Mouse (Mus musculus) right cerebral cortex, adult 2 months (tissue): ENCODE measurements at regions not wholly inside any gene's neighbourhood (a gene's known extent, or its start where the extent isn't known, plus 50 kb on each side); places are given as distances from the start of the nearest gene placed in this dataset.
A peak's percentile ranks its signal among the peaks of the same experiment; 100 is the strongest.
"Not testable (repeated sequence)": the region's sequence is repeated elsewhere in the genome, so short reads cannot be mapped to it uniquely, and the experiment has no call there.

Experiments used
- DNase-seq, 2 experiments: peaks; one replicate each; pipeline ENCODE4 v3.0.0; 2021 to 2022; ENCODE audit warnings: low spot score in 2 of 2

DNA sequence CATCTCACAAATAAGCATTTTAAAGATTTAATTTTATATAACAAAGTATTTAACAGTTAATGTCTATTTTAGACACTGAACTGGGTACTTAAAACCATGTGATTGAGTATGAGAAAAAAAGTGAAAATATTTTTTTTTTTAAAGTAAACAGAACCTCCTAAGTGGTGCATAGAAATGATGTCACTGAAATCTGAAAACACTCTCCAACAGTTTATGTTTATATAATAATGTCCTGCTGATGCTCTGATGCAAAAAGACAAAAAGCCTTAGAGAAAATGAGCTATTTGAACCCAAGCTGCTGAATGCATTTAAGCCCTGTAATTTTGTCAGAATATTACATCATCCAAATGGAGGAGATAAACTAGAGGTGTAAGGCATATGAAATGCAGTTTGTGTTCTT is 3447.1 kb downstream of the 9330182O14Rik start:
- DNase-seq = no peak

DNA sequence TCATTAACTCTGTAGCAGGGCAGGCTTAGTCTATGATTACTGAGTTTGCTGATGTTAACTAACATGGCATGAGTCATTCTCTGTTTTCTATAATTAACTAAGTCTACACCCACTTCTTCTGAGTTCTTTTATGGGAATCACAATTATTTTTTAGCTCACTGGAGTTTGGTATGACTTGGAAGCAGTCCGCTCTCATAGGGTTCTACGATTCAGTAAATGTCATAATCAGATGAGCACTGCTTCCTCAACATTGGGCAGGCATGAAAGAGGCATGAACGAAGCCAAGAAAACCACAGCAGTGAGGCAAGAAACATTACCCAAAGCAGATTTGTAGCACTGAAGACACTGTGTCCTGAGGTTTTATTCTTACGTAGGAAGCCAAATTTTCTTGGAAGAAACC is 3451.6 kb downstream of the 9330182O14Rik start:
- peak in 1 of 2 experiments; percentile 18 for DNase-seq

DNA sequence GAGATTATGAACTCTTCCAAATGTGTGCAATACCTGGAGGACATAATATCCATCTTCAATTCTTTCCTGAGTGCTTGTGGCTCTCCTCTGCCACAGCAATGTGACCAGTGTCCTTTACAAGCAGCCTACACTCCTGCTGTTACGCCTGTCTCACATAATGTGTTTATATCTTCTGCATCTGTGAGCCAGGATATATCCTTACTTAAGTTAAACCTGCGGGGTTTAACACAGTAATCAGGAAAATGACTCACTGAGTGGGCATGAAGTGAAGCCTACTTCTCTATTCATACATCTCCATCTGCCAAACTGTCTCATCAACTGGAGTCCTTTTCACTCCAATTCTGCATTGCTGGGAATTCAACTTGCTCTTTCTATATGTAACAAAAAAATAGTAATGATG is 3453.9 kb downstream of the 9330182O14Rik start:
- peak; percentile 76 to 82 for DNase-seq

DNA sequence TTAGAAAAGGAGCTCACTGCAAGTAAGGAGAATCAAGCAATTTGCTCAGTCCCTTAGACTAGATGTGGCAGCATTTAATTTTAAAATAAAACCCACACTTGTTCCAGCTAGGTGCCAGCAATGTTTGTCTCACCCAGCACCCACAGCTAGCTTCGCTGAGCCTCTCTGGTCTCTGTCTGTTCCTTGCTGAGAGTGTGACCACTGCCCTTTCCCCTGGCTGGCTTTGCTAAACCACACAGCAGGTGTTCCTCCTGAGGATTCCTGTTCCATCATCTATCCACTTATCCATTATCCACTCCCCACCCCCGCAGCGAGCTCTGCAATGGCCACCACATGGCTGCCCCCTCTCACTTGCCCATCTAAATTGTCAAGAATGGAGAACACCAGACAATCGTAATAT is 3473.5 kb downstream of the 9330182O14Rik start:
- DNase-seq = no peak

DNA sequence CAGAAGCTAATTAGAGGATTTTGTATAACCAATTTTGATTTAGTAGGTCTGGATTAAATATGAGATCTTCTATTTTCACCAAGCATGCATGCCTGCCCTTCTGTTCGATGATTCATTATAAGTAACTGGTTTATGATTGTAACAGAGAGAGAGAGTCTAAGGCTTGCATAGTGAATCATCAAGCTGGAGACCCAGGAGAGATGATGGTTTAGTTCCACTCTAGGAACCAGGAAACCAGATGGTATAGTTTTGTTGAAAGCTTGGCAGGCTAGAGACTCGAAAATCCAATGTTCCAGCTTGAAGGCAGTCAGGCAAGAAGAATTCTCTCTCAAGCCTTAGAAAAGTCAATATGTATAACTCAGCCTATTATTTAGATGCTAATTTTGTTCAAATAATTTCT is 3475.7 kb downstream of the 9330182O14Rik start:
- DNase-seq = no peak

DNA sequence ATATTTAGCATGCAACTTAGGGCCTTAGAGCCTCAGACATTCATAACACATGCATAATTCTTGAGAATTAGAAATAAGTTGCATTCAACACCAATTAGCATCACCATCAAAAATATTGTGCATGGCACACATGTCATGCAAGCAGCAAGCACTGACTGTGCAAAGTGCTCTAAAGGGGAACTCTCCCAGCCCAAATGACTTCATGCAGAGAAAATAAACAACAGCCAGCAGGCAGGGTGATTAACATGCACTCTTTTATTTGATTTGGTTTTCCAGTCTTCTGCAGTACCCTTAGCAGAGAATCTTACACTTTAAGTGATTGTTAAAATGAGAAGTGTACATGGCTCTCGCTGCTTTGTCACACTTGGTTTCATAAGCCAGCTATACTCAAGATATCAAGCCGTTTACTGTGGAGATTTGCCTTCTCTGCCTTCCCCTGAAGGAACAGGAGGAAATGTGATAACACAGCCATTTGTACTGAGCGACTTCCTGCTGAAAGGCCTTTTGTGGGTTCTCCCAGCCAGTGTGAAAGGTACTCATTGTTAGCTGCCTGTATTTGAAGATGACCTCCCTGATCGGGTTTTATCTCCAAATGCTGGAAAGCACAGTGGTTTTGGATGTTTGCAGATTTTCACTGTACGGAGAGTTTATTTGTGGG is 3480.0 kb downstream of the 9330182O14Rik start:
- DNase-seq = no peak

DNA sequence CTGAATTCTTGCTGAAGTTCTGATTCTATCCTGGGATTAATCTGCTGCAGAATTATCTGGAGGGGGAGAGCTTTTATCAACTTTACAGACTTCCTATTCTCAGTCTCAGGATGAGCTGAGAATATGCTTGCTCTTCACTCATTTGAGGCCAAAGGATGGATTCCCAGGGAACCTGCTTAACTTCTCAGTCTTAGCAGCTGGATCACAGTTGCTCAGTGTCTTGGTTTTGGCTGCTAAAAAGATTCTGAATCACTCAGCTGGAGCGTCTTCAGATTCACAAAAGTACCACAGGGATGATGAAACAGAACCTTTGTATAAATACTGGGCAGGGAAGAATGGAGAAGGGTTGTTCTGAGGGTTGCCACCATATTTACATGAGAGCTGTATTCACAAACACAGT is 3481.6 kb downstream of the 9330182O14Rik start:
- DNase-seq = no peak

DNA sequence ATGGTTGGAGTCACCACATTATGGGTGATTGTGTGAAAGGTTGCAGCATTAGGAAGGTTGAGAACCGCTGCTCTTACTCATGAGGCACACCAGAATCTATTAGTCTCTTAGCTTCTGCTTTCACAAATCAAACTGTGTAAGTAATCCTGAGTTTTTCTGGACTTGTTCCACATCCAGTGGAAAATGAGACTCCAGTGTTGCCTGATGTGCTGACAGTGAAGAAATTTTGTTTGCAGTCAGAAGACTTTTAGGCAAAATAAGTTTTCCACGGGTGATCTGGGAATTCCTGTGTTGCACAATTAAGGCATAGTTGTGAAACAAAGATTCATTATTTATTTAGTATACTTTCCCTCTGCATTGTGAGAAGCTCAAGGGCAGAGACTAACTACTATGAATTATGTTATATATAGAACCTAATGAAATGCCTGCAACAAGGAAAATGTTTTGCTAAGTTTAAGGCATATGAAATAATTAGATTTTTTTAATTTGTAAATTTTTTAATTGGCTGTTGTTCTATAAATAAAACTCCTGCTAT is 3490.3 kb downstream of the 9330182O14Rik start:
- no peak for DNase-seq

DNA sequence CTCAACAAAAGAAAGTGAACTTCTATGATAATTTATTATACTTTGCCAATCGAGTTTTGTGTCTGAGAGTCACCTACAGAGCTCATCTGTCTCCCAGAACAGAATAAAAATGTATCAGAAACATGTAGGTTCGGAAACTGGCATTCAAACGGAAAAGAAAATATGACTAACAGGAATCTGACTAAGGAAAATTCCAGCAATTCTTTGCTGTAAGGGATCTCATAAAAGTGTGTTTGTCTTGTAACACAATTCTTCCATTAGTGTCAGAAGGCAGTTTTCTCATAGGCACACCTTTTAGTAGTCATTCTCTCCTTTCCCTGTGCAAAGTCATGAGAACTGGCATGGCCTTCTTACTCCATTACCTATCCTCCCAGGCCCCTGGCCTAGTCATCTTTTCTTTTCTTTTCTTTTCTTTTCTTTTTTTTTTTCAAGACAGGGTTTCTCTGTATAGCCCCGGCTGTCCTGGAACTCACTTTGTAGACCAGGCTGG is 3490.9 kb downstream of the 9330182O14Rik start:
- no peak for DNase-seq

DNA sequence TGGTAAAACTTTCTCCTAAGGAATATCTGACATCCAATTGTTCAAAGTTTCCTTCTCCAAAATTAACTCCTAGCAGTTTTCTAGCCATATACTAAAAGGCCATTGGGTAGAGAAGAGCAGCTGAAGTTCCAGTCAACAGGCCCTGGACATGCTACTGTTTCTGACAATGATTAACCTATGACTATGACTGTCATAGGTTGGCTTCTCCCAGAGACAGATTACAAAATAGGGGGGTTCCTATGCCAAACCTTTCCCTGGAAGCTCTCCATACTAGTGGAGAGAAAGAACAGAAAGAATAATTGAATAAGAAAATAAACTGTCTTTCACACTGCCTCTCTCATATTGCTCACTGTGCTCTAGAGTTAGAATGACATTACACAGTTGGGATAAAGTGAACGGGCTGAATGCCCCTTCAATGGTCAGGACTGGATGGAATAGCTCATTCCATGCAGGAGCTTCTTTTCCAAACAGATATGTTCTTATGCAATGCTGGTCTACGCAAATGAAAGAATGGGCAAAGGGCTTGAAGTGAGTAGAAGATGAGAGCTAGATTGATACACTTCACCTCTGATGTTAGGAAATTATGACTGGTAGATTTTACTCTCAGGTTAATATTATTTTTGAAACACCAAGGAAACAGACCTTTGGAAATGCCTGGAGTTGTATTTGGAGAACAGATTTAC is 3516.8 kb downstream of the 9330182O14Rik start:
- no peak for DNase-seq

DNA sequence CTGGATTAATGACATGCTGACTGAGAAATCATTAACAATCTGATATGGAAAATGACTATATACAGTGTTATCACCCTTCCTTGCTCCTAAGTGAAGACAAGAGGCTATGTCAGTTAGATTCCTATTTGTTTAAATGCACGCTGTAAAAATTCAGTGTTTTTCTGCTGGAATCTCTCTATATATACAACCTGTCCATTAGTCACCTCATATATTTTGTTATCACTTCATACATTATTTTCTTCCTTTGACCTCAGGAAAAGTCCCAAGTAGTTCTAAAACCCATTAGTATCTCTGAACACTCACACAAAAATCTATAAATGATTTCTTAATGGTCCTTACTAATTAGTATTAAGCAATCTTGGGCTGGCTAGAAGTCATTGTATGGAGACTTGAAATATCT is 3529.5 kb downstream of the 9330182O14Rik start:
- no peak for DNase-seq

DNA sequence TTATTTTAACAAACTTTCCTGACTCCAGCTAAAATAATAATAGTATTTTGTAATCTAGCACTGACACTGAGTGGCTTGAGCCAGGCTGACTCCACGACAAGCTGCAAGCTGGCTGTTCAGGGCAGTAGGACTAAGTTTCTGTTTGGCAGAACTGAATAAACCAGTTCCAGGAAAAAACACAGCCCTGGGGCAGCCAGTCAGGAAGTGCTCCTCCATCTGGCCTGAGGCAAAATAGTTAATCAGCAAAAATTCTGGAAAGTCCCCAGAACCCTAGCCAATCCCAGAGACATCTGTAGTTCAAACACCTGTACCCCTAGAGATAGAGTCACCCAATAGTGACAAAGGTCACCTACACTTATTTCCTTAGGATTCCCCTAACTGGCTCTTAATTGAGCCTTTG is 3544.7 kb downstream of the 9330182O14Rik start:
- no peak for DNase-seq

DNA sequence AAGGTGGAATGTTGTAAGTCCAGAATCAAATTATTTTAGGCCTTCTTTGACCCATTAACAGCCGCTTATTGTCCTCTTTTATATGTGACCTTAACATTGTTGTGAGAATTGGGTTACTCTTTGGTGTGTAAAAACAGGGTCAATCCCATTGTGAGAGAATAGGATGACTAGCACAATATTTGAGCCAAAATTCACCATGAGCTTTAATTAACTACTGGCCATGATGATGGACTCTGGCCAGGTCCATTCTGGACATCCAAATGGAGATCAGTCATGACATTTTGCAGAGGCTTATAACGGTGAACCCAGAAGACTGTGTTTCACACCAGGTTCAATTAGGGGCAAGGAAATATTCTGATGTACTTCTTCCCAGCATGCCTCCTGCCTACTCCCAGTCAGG is 3548.0 kb downstream of the 9330182O14Rik start:
- DNase-seq = no peak

DNA sequence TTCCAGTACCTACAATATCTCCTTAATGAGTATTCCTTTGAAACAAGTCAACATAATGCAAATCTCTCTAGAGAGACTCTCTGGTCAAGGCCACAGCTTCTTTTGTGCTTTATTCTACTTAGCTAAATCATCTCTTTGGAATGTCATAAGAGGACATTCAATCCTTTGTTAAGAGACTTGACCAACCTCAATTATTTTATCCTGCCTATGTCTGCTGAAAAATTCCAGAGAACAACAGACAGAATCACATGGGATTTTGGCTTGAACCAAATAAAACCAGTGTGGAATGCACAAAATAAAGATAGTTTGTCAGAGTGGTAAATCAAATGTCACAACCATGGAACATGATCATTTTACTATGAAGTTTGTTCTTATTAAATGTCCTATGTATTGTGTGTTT is 3557.8 kb downstream of the 9330182O14Rik start:
- not testable (repeated sequence) for DNase-seq

DNA sequence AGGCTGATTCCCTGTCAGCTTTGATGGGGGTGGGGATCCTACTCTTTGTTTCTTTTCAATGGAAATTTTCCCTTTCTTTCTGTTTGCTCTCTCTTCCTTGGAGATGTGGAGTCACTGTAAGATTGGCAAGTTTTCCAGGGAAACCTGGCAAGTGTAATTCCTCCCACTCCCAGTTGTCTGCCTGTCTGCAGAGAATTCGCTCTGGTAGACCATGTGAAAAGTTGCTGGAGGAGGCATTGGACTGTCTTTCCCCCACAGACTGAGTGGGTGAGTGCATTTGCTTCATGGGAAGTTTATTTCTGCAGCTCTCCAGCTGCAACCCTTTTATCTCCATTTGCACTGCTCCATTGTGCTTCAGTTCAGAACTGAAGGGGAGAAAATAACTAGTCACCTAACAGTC is 3561.3 kb downstream of the 9330182O14Rik start:
- DNase-seq = peak; percentile 73 to 79

DNA sequence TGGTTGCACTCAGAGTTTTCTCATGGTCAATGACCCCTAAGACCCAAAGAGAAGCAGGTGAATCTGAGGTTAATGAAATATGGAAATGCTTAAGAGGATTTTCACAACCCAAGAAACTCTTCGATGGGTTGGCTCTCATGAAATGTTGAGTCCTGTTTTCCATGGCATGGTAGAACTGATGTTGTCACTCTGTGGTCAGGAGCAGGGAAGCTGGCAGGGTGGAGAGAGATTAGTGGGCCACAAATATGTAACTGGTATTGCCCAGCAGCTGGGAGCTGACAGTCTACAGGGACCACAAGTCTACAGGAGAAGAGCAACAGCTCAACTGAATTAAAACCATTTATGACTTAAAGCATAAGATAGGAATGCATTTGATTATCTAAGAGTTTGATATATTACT is 3582.9 kb downstream of the 9330182O14Rik start:
- no peak for DNase-seq

DNA sequence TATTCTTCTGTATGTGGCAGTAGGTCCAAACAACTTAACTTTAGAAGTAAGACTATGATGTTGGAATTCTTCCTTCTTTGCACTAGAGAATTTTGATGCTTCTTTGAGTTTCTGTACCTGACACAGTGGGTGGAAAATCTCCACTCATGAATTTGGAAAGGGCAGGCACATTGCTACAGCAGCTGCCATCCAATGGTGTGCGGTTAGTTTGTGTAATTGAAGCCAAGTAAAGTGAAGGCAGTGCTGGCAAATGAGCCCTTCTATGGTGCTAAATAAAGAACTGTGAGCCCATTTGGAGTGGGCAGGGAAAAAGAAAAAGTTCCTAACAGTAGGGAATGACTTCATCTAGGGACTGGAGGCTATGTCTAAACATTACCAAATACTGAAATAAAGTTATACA is 3583.4 kb downstream of the 9330182O14Rik start:
- DNase-seq = peak; percentile 51 to 60

DNA sequence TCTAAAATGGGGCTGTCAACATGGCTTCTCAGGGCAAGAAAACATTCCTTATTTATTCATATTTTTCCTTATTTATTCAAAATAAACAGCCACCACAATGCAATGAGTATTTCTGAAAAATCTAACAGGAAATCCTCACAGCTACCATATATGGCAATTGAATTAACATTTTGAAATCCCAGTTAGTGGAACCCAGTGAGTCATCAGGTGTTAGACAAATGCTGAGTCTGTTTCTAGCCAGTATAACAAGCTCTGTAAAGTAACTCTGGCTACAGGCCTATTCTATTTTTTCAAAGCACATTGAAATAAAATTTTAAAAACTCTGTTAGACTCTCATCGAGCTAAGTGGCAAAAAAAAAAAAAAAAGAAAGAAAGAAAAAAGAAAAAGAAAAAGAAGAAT is 3586.8 kb downstream of the 9330182O14Rik start:
- DNase-seq = no peak

DNA sequence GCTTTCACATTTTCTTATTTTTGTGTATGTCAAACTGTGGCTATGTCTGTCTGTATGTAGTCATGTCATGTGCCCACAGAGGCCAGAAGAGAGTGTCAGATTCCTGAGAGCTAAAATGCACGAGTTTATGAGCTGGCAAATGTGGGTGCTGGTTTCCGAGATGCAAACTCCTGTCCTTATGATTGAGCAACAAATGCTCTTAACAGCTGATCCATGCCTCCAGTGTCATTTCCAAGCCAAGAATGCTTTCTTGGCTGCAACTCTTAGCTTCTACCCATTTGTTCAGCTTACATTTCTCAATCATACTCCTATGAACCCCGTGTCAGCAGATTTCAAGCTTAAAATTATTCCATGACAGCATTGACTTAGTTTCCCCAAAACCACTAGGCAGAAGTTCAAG is 3601.5 kb downstream of the 9330182O14Rik start:
- DNase-seq = no peak

DNA sequence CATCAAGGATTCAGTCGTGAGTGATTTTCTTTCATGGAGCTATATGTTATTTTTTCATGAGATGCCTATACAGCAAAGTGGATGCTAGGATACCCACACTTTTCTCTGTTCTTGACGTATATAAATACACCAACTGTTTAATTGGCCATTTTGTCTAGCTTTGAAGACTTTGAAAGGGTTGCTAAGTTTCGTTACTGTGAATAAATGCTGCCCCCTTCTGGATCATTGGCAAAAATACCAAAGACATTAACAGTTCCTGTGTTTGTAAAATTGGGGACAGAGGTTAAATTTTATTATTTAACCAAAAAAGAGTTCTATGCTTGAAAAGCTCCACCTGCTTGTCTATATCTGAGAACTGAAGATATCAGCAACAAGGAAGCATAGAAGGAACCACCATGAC is 3624.1 kb downstream of the 9330182O14Rik start:
- DNase-seq = peak in 1 of 2 experiments; percentile 47

DNA sequence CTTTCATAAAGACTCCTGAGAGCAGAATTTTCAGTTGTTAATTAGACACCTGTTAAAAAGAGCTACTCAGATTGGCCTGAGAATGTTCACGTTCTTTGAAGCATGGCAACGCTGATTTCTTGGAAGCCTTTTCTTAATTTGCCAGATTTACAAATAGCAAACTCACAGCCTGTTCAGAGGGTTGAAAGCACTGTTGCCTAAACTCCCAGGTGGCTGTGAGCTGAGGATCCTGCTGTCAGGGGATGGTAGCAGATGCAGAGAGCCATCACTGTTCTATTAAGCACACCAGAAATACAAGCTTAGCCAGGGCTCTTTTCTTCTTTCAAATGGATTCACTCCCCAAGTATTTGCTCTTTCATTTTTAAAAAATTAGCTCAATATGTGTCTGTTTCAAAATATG is 3630.4 kb downstream of the 9330182O14Rik start:
- DNase-seq = no peak

DNA sequence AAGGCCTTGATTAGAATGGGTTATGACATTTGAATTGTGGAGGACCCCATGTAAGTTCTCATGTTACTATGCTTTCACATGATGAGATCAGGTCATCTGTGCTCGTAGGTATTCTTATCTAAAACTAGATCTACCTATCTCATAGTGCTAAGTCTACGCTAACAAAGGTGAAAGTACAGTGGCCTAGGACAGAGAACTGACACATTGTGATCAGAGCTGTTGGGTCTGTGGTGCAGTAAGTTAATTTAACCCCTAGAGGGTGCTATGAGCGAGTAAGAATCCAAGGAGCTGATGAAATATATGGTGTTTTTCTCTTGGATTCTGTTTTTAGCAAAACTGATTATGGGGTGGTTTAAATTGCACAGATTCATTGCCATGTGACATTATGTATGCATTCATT is 3638.6 kb downstream of the 9330182O14Rik start:
- DNase-seq = peak; percentile 27 to 40

DNA sequence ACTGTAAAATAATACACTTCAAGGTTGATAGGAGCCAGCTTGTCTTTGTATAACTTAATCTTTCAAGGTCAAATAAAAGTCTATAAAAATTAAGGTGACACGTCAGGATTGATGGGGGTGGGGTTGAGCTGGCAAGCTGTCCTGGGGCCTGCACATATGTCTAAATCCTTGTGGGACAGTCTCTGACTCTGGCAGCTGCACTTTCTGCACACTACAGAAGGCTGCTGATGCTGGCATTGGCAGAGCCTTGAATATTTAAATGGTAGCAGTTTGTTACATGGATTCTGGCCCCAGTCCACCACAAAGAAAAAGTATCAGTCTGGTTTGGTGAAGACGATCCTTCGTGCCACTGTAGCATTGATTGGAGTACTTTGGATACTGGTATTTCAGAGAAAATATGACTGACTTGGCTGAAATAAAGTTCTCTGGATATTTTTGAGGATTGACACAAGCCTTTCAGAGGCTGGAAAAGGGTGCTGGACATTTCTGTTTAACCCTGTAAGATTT is 3648.0 kb downstream of the 9330182O14Rik start:
- DNase-seq = not testable (repeated sequence)
